Mouse (Mus musculus): ENCODE measurements around the gene Gm826.
A peak's percentile ranks its signal among the peaks of the same experiment; 100 is the strongest.

Gene Gm826

GRCm38 (mm10) chr2:160288538-160289151, 45.3 kb downstream of the Gm826 start:
- no peak for DNase-seq (ENCODE audit: low read depth in 1 of 2, low spot score in 2 of 2)

GRCm38 (mm10) chr2:160275959-160276657, 57.9 kb downstream of the Gm826 start:
- peak; percentile 53 to 63 for DNase-seq (ENCODE audit: low read depth in 1 of 2, low spot score in 2 of 2)

GRCm38 (mm10) chr2:160267828-160268453, 66.0 kb downstream of the Gm826 start:
- DNase-seq (ENCODE audit: low read depth in 1 of 2, low spot score in 2 of 2) = peak; percentile 23 to 50

- no peak for DNase-seq (ENCODE audit: low read depth in 1 of 2, low spot score in 2 of 2)
Measured at GRCm38 (mm10) chr2:160263861-160264260, 70.1 kb downstream of the Gm826 start.

- no peak for DNase-seq (ENCODE audit: low read depth in 1 of 2, low spot score in 2 of 2)
Measured at GRCm38 (mm10) chr2:160261538-160261937, 72.4 kb downstream of the Gm826 start.
